Mouse (Mus musculus): Measurements from ENCODE around the gene Serping1. TPM values are rescaled to one million over a fixed set of nuclear protein-coding genes. Genes with fewer than 3 reads are reported as not detected.

Gene Serping1
- total RNA-seq, 2 experiments from 2014 or later = 55.0 to 72.1 TPM

DNA sequence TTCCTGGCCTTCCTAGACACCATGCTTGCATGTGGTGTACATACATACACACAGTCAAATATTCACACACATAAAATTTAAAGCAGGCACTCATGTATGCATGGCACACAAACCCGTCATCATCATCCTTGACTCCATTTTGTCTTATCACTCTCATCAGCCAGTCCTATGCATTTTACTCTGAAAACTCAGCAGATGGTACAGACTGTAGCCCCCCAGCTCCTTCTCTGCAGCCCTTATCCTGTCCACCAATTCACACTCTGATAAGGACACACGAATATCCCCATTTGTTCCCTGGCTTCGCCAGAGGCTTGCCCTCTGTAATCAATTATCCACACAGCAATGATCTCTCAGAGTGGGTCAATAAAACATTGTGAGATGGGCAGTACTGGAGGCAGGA is 54.1 kb downstream of the Serping1 start:
- intact Hi-C loops (cut with DNase I; ENCODE audit: low total_unique reads) = no loop called here
- DNase-seq = no peak

DNA sequence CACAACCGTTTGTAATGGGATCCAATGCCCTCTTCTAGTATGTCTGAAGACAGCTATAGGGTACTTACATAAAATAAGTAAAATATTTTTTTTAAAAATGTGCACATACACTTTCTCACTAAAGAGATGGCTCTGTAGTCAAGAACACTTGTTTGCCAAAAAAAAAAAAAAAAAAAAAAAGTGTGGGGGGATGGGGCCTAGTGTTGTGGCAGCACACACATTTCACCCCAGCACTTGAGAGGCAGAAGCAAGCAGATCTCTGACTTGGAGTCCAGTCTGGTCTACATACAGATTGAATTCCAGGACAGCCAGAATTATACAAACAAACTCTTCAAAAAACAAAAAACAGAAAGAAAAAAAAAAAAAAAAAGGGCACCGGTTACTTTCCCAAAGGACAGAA is 54.5 kb downstream of the Serping1 start:
- DNase-seq = no peak
- intact Hi-C loops (cut with DNase I; ENCODE audit: low total_unique reads) = no loop called here

DNA sequence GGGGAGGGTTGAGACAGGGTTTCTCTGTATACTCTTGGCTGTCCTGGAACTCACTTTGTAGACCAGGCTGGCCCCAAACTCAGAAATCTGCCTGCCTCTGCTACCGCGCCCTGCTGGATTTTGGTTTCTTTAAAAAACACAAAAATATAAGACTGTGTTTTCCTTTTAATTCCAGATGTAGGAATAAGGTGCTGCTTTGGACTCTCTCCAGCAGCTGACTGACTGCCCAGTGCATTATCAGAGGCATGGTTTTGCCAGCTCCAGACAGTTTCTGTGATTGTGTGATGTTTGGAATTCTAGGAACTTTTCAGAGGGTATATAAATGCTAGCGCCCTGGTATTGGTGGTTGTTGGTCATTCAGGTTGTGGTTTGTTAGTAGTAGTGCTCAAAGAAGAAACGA is 57.9 kb downstream of the Serping1 start:
- intact Hi-C loops (cut with DNase I; ENCODE audit: low total_unique reads) = no loop called here
- no peak for DNase-seq

DNA sequence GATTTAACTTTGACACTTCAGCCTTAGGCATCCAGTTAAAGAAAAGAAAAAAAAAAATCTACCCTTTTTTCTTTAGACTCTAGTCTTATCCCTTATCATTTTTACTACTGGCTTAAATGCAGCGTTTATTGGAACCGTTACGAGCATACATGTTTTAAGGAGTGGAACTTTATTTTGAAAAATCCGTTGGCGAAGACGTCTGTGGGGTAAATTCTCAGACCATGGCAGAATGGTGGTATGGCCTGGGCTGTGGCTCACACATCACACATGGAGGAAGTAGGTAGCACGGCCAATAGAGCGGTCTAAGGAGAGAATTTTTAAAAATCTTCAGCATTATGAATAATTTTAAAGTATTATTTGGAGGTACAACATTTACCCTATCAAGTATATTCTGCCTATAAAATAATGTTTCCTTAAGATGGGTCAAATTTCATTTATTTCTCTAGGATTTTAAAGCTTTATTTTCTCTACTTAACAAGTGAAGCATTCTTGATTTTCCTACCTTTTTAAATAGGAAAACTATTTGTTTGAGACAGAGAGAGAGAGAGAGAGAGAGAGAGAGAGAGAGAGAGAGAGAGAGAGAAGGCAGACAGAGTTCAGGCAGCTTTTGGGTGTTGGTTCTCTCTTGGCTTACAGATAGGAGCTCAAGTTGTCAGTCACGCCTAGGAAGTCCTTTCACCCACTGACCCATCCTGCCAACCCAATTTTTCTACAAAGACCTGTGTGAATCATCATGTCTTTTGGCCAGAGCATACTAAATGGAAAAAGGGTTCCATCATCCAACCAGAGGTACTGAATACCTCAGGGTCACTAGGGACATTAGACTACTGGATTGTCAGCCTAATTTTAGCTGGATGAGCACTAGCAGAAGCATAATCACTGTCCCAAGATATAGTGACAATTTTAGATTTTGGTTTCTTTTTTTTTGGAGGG is 58.6 kb downstream of the Serping1 start:
- no peak for DNase-seq
- intact Hi-C loops (cut with DNase I; ENCODE audit: low total_unique reads) = no loop called here

DNA sequence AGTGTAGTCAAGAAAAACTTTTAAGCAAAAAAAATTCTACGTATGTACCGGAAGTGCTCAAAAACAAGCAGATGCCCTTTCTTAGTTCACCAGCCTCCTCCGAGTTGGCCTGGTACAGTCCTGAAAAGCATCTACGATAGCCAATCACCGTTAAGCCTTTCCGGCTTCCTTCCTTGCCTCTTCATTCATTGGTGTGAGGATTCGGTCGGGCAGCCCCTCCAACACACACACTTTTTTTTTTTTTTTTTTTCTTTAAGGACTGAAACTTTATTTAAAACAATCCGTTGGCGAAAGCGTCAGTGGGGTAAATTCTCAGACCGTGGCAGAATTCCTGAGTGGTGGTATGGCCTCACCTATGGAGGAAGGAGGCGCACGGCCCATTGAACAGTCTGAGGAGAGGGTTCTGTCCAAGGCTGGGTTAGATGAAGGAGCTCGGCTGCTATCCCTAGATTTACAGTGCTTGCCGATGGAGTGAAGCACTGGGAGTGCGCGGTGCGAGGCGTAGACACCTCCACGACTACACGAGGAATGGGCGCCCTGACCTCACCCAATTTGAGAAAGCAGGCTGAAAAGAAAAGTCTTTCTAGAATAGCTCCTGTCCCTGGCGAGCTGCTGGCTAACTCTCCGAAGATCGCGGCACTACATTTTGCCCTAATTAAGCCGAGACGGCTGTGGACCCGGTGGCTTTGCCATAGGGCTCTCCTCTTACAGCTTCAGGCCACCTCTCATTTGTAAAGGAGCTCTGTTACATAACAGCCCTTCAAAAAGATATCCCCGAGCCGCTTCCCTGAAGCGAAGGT is 59.5 kb downstream of the Serping1 start:
- intact Hi-C loops (cut with DNase I; ENCODE audit: low total_unique reads) = no loop called here

More for the DNA sequence above, 59.5 kb downstream of the Serping1 start:
- peak; percentile 73 for DNase-seq

Small RNA genes lying within 50 kb of the gene (microRNA-seq; reads per million reads assigned to microRNA genes)
- 3,570 to 4,823 reads per million in 2 experiments for gene Mir130a

Other genes with a start within 250 kb of the Serping1 start
- gene Ctnnd1, start 124.7 kb downstream of the Serping1 start, total RNA-seq (2021) = 10 to 100 TPM; 46.4 to 49.7 TPM
- gene Btbd18, start 116.4 kb downstream of the Serping1 start, total RNA-seq (2021) = not detected
- gene Selenoh, start 104.7 kb downstream of the Serping1 start, total RNA-seq (2021) = 10 to 100 TPM; 13.3 to 15.6 TPM
- gene Gm28635, start 97.4 kb downstream of the Serping1 start, total RNA-seq (2021) = not detected
- 1 to 10 TPM; 7.4 to 9.9 TPM for gene Med19, start 97.0 kb downstream of the Serping1 start, total RNA-seq (2021)
- 10 to 100 TPM; 45.5 to 52.3 TPM for gene Tmx2, start 96.3 kb downstream of the Serping1 start, total RNA-seq (2021)
- gene Zdhhc5, start 60.3 kb downstream of the Serping1 start, total RNA-seq (2021) = 10 to 100 TPM; 41.3 to 45.1 TPM
- gene Clp1, start 48.1 kb downstream of the Serping1 start, total RNA-seq (2021) = 1 to 10 TPM; 4.1 to 4.9 TPM
- gene Ypel4, start 41.4 kb downstream of the Serping1 start, total RNA-seq (2021) = 1 to 10 TPM in 1 of 2 experiments, under 1 TPM in 1; 0.73 to 1.0 TPM
- 1 to 10 TPM in 1 of 2 experiments, under 1 TPM in 1; 0.66 to 1.0 TPM for gene Gm19426, start 31.8 kb downstream of the Serping1 start, total RNA-seq (2021)
- gene Ube2l6, start 23.4 kb upstream of the Serping1 start, total RNA-seq (2021) = 1 to 10 TPM; 6.1 to 7.0 TPM
- 100 to 1,000 TPM in 1 of 2 experiments, 10 to 100 TPM in 1; 95.9 to 120 TPM for gene Smtnl1, start 47.2 kb upstream of the Serping1 start, total RNA-seq (2021)
- gene Timm10, start 51.6 kb upstream of the Serping1 start, total RNA-seq (2021) = 10 to 100 TPM; 45.7 to 46.0 TPM
- gene Slc43a1, start 63.4 kb upstream of the Serping1 start, total RNA-seq (2021) = 10 to 100 TPM in 1 of 2 experiments, 1 to 10 TPM in 1; 6.2 to 16.1 TPM
- under 1 TPM; 0.55 to 0.64 TPM for gene Rtn4rl2, start 111.3 kb upstream of the Serping1 start, total RNA-seq (2021)
- 10 to 100 TPM; 22.4 to 43.2 TPM for gene Slc43a3, start 161.1 kb upstream of the Serping1 start, total RNA-seq (2021)
- gene Prg2, start 205.0 kb upstream of the Serping1 start, total RNA-seq (2021) = under 1 TPM in 1 of 2 experiments, not detected in 1; 0.29 TPM
- gene Prg3, start 212.8 kb upstream of the Serping1 start, total RNA-seq (2021) = not detected